29 mouse cellular contexts compared by ENCODE assay signal in the genomic region with DNA sequence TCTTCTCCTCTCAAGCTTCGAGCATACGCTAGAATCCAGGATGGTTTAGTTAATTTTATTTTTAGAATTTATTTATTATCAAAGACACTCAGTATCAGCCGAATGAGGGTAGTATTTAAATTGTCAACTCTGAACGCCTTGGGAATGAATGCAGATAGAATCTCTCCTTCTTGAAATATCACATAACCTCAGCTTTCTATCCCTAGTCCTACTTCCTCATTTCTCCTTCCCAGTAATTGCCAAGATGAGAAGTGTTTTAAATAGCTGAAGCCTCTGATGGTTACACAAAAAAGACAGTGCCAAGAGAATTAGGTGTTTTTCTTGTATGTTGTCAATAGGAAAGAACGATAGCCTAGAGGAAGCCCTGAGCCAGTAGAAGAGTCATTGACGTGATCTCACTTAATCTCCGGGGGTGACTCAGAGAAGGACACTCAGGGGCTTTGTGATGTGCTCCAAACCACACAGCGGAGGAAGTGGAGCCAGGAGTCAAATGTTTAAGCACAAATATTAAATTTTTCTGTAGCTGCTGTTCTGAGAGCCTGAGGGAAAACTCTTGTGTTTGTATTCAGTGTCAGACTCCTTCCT. TPM values are rescaled to one million over a fixed set of nuclear protein-coding genes. Genes with fewer than 3 reads are reported as not detected.
DNase-seq lines count a peak whose midpoint lies in the region; ATAC-seq lines count a peak whose summit lies in the region.
"Had no signal": no experiment of that assay in that cellular context is flagged by ENCODE, and none has a peak within 500 bp of the region (broad histone marks: within the 10 kb centered on the region; RNA-seq: fewer than 3 reads in every experiment).

No protein-coding gene starts in this region.

- H3K36me3 ChIP-seq in midbrain, embryonic 14.5 days (ENCODE audit: control insufficient read depth, insufficient read depth, low read length) = no peaks in the 10 kb centered on the region
- H3K36me3 ChIP-seq: embryonic facial prominence, embryonic 12.5 days; forebrain, embryonic 10.5 days; liver, embryonic 12.5 days; midbrain, embryonic 10.5 days had no signal

- no peaks in the 10 kb centered on the region for H3K27me3 ChIP-seq in midbrain, embryonic 14.5 days (ENCODE audit: control insufficient read depth, insufficient read depth, low read length)
- H3K27me3 ChIP-seq: embryonic facial prominence, embryonic 12.5 days; liver, embryonic 12.5 days had no signal

- no peaks in the 10 kb centered on the region for H3K4me1 ChIP-seq in midbrain, embryonic 14.5 days (ENCODE audit: control insufficient read depth, insufficient read depth, low read length)
- H3K4me1 ChIP-seq: embryonic facial prominence, embryonic 12.5 days; forebrain, embryonic 10.5 days; liver, embryonic 12.5 days; midbrain, embryonic 10.5 days had no signal

- WGBS in midbrain, embryonic 14.5 days = 77% methylated on average over 8 of the region's 8 CpGs

- no peak overlapping the region for H3K4me2 ChIP-seq in midbrain, embryonic 14.5 days (ENCODE audit: low read length)
- H3K4me2 ChIP-seq: embryonic facial prominence, embryonic 12.5 days; heart, embryonic 11.5 days; hindbrain, embryonic 14.5 days; liver, embryonic 12.5 days had no signal

- H3K27ac ChIP-seq in midbrain, embryonic 14.5 days (replicated peaks; ENCODE audit: low read depth, low read length) = no peak overlapping the region
- H3K27ac ChIP-seq: embryonic facial prominence, embryonic 12.5 days; forebrain, embryonic 10.5 days; hindbrain, embryonic 14.5 days; liver, embryonic 12.5 days; macrophage; midbrain, embryonic 10.5 days had no signal

- H3K9ac ChIP-seq in midbrain, embryonic 14.5 days (replicated peaks; ENCODE audit: low read length) = no peak overlapping the region
- H3K9ac ChIP-seq: embryonic facial prominence, embryonic 12.5 days; hindbrain, embryonic 14.5 days; liver, embryonic 12.5 days; liver, postnatal 0 days had no signal

- intact Hi-C loops in heart, postnatal 10 days (cut with DNase I) = no loop called here

- DNase-seq in 416B (ENCODE audit: low read depth) = peak; percentile 74
- peak; percentile 52 for DNase-seq in MEL-GATA-1-ER (ENCODE audit: extremely low read depth, low read depth)
- peak; percentile 34 for DNase-seq in c-Kit-positive CD71-negative TER-119-negative erythroid progenitor cells, embryonic 14.5 days (ENCODE audit: low read depth)
- DNase-seq in spleen, adult 12 weeks (ENCODE audit: low spot score) = no peak
- DNase-seq in midbrain, embryonic 14.5 days = no peak
- DNase-seq in heart, postnatal 10 days = no peak
- DNase-seq: adrenal gland, postnatal 25 days; cerebellum, adult 8-10 months; cerebellum, postnatal 25 days; embryo, embryonic 11 days; heart, adult 11 months; heart, postnatal 4 days; kidney, adult 9 months; kidney, postnatal 25 days; left cerebral cortex, postnatal 4 days; liver, postnatal 0 days; lung, postnatal 10 days; thymus, postnatal 14 days had no signal

- ATAC-seq in megakaryocyte, adult 5-6 weeks (ENCODE audit: poor library complexity, severe bottlenecking) = peak; percentile 69
- ATAC-seq in midbrain, embryonic 14.5 days (ENCODE audit: low FRiP score, low TSS enrichment) = no peak
- ATAC-seq in monocyte, adult 5-6 weeks (replicated peaks; ENCODE audit: insufficient number of reproducible peaks, low FRiP score, low TSS enrichment, poor library complexity, severe bottlenecking) = no peak
- ATAC-seq: forebrain, embryonic 16.5 days; intestine, postnatal 0 days; liver, embryonic 12.5 days; liver, postnatal 0 days had no signal

- no peak overlapping the region for H3K4me3 ChIP-seq in midbrain, embryonic 14.5 days (replicated peaks; ENCODE audit: low read depth, low read length)
- H3K4me3 ChIP-seq: embryonic facial prominence, embryonic 12.5 days; forebrain, embryonic 10.5 days; liver, embryonic 12.5 days; midbrain, embryonic 10.5 days had no signal

- H3K9me3 ChIP-seq in midbrain, embryonic 14.5 days (ENCODE audit: control insufficient read depth, low read length) = no peaks in the 10 kb centered on the region
- H3K9me3 ChIP-seq: embryonic facial prominence, embryonic 12.5 days; forebrain, embryonic 10.5 days; liver, embryonic 12.5 days; midbrain, embryonic 10.5 days had no signal

RNA-seq across cellular contexts. Expression of a gene that starts 26.4 kb away (rescaled TPM):
- total RNA-seq in megakaryocyte, adult 5-6 weeks (2015) = 2,058 and 2,275 TPM in 2 replicates
- 3,397 and 3,773 TPM in 2 replicates for total RNA-seq in megakaryocyte, adult 5-6 weeks (2017)
- polyA plus RNA-seq in midbrain, embryonic 14.5 days (2014; fragmentation: Nextera tagmentation; extraction: Ambion mirVana) = 659 and 721 TPM in 2 replicates
- 100 to 1,000 TPM; 617 to 667 TPM for total RNA-seq in heart, postnatal 10 days (2021)
- 2,726 to 3,318 TPM (median 3,221 TPM) in 3 replicates for total RNA-seq in monocyte, adult 5-6 weeks (2017)

RNA-seq across cellular contexts. Expression of a gene that starts 55.5 kb away (rescaled TPM):
- total RNA-seq in megakaryocyte, adult 5-6 weeks (2015) = 7.5 and 9.3 TPM in 2 replicates
- total RNA-seq in megakaryocyte, adult 5-6 weeks (2017) = 13.4 and 19.1 TPM in 2 replicates
- 9.3 and 10.2 TPM in 2 replicates for polyA plus RNA-seq in midbrain, embryonic 14.5 days (2014; fragmentation: Nextera tagmentation; extraction: Ambion mirVana)
- total RNA-seq in heart, postnatal 10 days (2021) = 10 to 100 TPM; 19.4 to 19.8 TPM
- total RNA-seq in monocyte, adult 5-6 weeks (2017) = 21.8 to 48.7 TPM (median 31.8 TPM) in 3 replicates

Comparison
In these comparisons a context has a peak if more than half of its experiments do, and no peak if none do; other contexts are left out.
1. DNase-seq: peak in 416B (single experiment), MEL-GATA-1-ER (single experiment) and c-Kit-positive CD71-negative TER-119-negative erythroid progenitor cells, embryonic 14.5 days (single experiment); none in spleen, adult 12 weeks (single experiment), midbrain, embryonic 14.5 days (single experiment) and heart, postnatal 10 days (0 of 2).